Mouse (Mus musculus) megakaryocyte, embryonic 14.5 days (primary cell): ENCODE results near the gene Pbx4. TPM values are rescaled to one million over a fixed set of nuclear protein-coding genes. Genes with fewer than 3 reads are reported as not detected.

Source experiments
- H3K27me3 ChIP-seq: replicated peaks from 2 replicates; pipeline ENCODE3; 2012; ENCODE audit warnings: inconsistent platforms
- H3K36me3 ChIP-seq: replicated peaks from 2 replicates; pipeline ENCODE3; 2012; ENCODE audit warnings: low read length, inconsistent platforms, mixed read lengths
- H3K4me1 ChIP-seq: 2 replicates; pipeline ENCODE4 v1.6.1; 2012; ENCODE audit warnings: inconsistent platforms
- H3K4me3 ChIP-seq: replicated peaks from 2 replicates; pipeline ENCODE3; 2012; ENCODE audit warnings: moderate library complexity, mild to moderate bottlenecking, inconsistent platforms
- H3K9me3 ChIP-seq: 2 replicates; pipeline ENCODE4 v1.6.1; 2012; ENCODE audit warnings: inconsistent platforms
- FLI1 ChIP-seq: IDR thresholded peaks from 2 replicates; pipeline ENCODE4 v1.6.1; 2012; ENCODE audit warnings: low read length, inconsistent platforms, mixed read lengths
- GATA1 ChIP-seq: IDR thresholded peaks from 3 replicates; pipeline ENCODE4 v1.6.1; 2012; ENCODE audit warnings: mixed read lengths, low read length, inconsistent platforms, borderline replicate concordance
- polyA plus RNA-seq: library from polyadenylated mRNA; stranded (reverse); fragments of >175 nt; gene quantifications from 2 replicates; pipeline ENCODE4 v1.2.3, GENCODE M21; 2012; ENCODE audit warnings: low replicate concordance; ENCODE audit not compliant: insufficient read depth

The Pbx4 gene
- polyA plus RNA-seq, 1 experiment, result 1.7 TPM

- Histone ChIP-seq H3K9me3 (peaks cover 50% of the 10 kb centered on the region), H3K4me3 (no peak overlapping the region), H3K36me3 (peaks cover 8% of the 10 kb centered on the region), H3K4me1 (peaks cover 30% of the 10 kb centered on the region), H3K27me3 (peaks cover 88% of the 10 kb centered on the region)
- TF ChIP-seq GATA1 (no peak), FLI1 (no peak)
Measured at GRCm38 (mm10) chr8:69879678-69880077, 47.4 kb downstream of the Pbx4 start.

GRCm38 (mm10) chr8:69880841-69881240 lies 48.5 kb downstream of the Pbx4 start:
- H3K4me3 ChIP-seq, result peak overlapping the region; percentile 89
- peaks cover 33% of the 10 kb centered on the region for H3K4me1 ChIP-seq
- H3K36me3 ChIP-seq, result peaks cover 8% of the 10 kb centered on the region
- TF ChIP-seq GATA1, result no peak
- TF ChIP-seq FLI1, result no peak
- H3K9me3 ChIP-seq, result peaks cover 50% of the 10 kb centered on the region
- H3K27me3 ChIP-seq, result peaks cover 96% of the 10 kb centered on the region

- H3K4me1 ChIP-seq, result peaks cover 35% of the 10 kb centered on the region
- TF ChIP-seq GATA1, result no peak
- TF ChIP-seq FLI1, result no peak
- peaks cover 50% of the 10 kb centered on the region for H3K9me3 ChIP-seq
- H3K36me3 ChIP-seq, result peaks cover 8% of the 10 kb centered on the region
- H3K4me3 ChIP-seq, result peak overlapping the region; percentile 89
- peaks cover 96% of the 10 kb centered on the region for H3K27me3 ChIP-seq
Measured at GRCm38 (mm10) chr8:69881261-69881865, 49.1 kb downstream of the Pbx4 start.

- Histone ChIP-seq H3K4me3 (peak overlapping the region; percentile 89), H3K36me3 (peaks cover 8% of the 10 kb centered on the region), H3K9me3 (peaks cover 50% of the 10 kb centered on the region), H3K27me3 (peaks cover 96% of the 10 kb centered on the region), H3K4me1 (peaks cover 43% of the 10 kb centered on the region)
- TF ChIP-seq GATA1 (no peak), FLI1 (no peak)
Measured at GRCm38 (mm10) chr8:69882021-69882756, 49.9 kb downstream of the Pbx4 start.

GRCm38 (mm10) chr8:69882833-69883600 lies 50.7 kb downstream of the Pbx4 start:
- Histone ChIP-seq H3K27me3 (peaks cover 96% of the 10 kb centered on the region), H3K4me1 (peaks cover 52% of the 10 kb centered on the region), H3K9me3 (peaks cover 50% of the 10 kb centered on the region), H3K4me3 (peak overlapping the region; percentile 89), H3K36me3 (peaks cover 8% of the 10 kb centered on the region)
- TF ChIP-seq FLI1 (no peak), GATA1 (no peak)

DNA sequence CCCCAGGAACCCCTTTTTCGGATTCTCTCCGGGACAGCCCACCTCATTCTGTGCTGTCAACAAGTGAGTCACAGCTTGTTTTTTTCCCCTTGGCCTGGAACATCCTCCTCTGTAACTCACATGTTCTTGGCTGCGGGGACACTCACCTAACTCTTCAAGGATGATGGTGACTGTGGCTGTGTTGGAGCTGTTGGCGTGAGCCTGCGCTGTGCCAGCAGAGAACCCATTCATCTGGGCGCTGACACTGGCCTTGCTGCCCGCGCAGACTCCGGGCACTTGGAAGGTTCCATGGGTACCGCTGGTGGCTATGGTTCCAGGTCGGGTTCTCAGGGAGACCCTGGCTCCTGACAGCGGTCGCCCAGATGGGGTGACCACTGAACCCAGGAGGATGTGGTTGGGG lies 51.9 kb downstream of the Pbx4 start:
- peaks cover 100% of the 10 kb centered on the region for H3K27me3 ChIP-seq

GRCm38 (mm10) chr8:69887289-69888243 lies 55.3 kb downstream of the Pbx4 start, which contains the start of gene Cilp2:
Cilp2 (minus strand) TSS chr8:69887687.
- Histone ChIP-seq H3K36me3 (peaks cover 20% of the 10 kb centered on the region), H3K27me3 (peaks cover 73% of the 10 kb centered on the region), H3K9me3 (peaks cover 19% of the 10 kb centered on the region), H3K4me3 (peak within 1 kb of the TSS; percentile 87), H3K4me1 (peaks cover 56% of the 10 kb centered on the region)
- TF ChIP-seq FLI1, result no peak

More for the DNA sequence above, 51.9 kb downstream of the Pbx4 start:
- Histone ChIP-seq H3K4me1 (peaks cover 63% of the 10 kb centered on the region), H3K36me3 (peaks cover 8% of the 10 kb centered on the region), H3K9me3 (peaks cover 50% of the 10 kb centered on the region), H3K4me3 (no peak overlapping the region)
- TF ChIP-seq GATA1 (no peak), FLI1 (no peak)

- peak overlapping the region; percentile 87 for H3K4me3 ChIP-seq
- H3K36me3 ChIP-seq, result peaks cover 28% of the 10 kb centered on the region
- H3K27me3 ChIP-seq, result peaks cover 65% of the 10 kb centered on the region
- peaks cover 48% of the 10 kb centered on the region for H3K4me1 ChIP-seq
- no peak for TF ChIP-seq FLI1
- no peak for TF ChIP-seq GATA1
- peaks cover 11% of the 10 kb centered on the region for H3K9me3 ChIP-seq
Measured at GRCm38 (mm10) chr8:69888244-69888866, 56.1 kb downstream of the Pbx4 start.
